Mouse (Mus musculus): ENCODE measurements around the gene Tbpl2. TPM values are rescaled to one million over a fixed set of nuclear protein-coding genes. Genes with fewer than 3 reads are reported as not detected.

Gene Tbpl2
- not detected in 2 replicates for polyA plus RNA-seq (2015; fragmentation: Nextera tagmentation; extraction: Ambion mirVana)

GRCm38 (mm10) chr2:24096495-24096894 is at the start of gene Tbpl2:
Tbpl2 (minus strand) TSS chr2:24096595.
- H3K27ac ChIP-seq: no peak within 1 kb of the TSS
- no peak within 1 kb of the TSS for H3K4me3 ChIP-seq
- no peak within 1 kb of the TSS for H3K4me2 ChIP-seq (replicated peaks)
- H3K4me1 ChIP-seq: no peaks in the 10 kb centered on the region
- no peaks in the 10 kb centered on the region for H3K9me3 ChIP-seq
- H3K9ac ChIP-seq: no peak within 1 kb of the TSS
- H3K36me3 ChIP-seq: no peaks in the 10 kb centered on the region
- ATAC-seq (ENCODE audit: low FRiP score, low read depth): no peak
- 79% methylated on average over 4 of the region's 4 CpGs for WGBS
- H3K27me3 ChIP-seq: no peaks in the 10 kb centered on the region

GRCm38 (mm10) chr2:24134373-24134772 is 38.0 kb upstream of the Tbpl2 start:
- ATAC-seq (ENCODE audit: low FRiP score, low read depth): no peak
- 89% methylated on average over 1 of the region's 1 CpGs for WGBS

GRCm38 (mm10) chr2:24109085-24109484 is 12.7 kb upstream of the Tbpl2 start:
- Histone ChIP-seq H3K9me3 (no peaks in the 10 kb centered on the region), H3K4me2 (replicated peaks) (no peak overlapping the region), H3K4me3 (no peak overlapping the region), H3K27ac (no peak overlapping the region), H3K9ac (no peak overlapping the region), H3K27me3 (no peaks in the 10 kb centered on the region), H3K36me3 (no peaks in the 10 kb centered on the region), H3K4me1 (no peaks in the 10 kb centered on the region)
- ATAC-seq (ENCODE audit: low FRiP score, low read depth): no peak

More at GRCm38 (mm10) chr2:24134373-24134772, 38.0 kb upstream of the Tbpl2 start:
- no peak overlapping the region for H3K4me2 ChIP-seq (replicated peaks)
- no peaks in the 10 kb centered on the region for H3K4me1 ChIP-seq
- no peaks in the 10 kb centered on the region for H3K36me3 ChIP-seq
- no peaks in the 10 kb centered on the region for H3K27me3 ChIP-seq
- H3K27ac ChIP-seq: no peak overlapping the region
- H3K9me3 ChIP-seq: no peaks in the 10 kb centered on the region
- no peak overlapping the region for H3K4me3 ChIP-seq
- H3K9ac ChIP-seq: no peak overlapping the region

GRCm38 (mm10) chr2:24103619-24104289 is 7.4 kb upstream of the Tbpl2 start:
- no peaks in the 10 kb centered on the region for H3K4me1 ChIP-seq
- H3K27ac ChIP-seq: no peak overlapping the region
- no peak overlapping the region for H3K4me2 ChIP-seq (replicated peaks)
- WGBS: 74% methylated on average over 4 of the region's 4 CpGs
- H3K9me3 ChIP-seq: no peaks in the 10 kb centered on the region
- H3K36me3 ChIP-seq: no peaks in the 10 kb centered on the region
- ATAC-seq (ENCODE audit: low FRiP score, low read depth): no peak
- H3K27me3 ChIP-seq: no peaks in the 10 kb centered on the region
- no peak overlapping the region for H3K4me3 ChIP-seq
- no peak overlapping the region for H3K9ac ChIP-seq

GRCm38 (mm10) chr2:24090921-24091320 is 5.5 kb downstream of the Tbpl2 start:
- no peak for ATAC-seq (ENCODE audit: low FRiP score, low read depth)
- Histone ChIP-seq H3K27ac (no peak overlapping the region), H3K4me3 (no peak overlapping the region), H3K27me3 (no peaks in the 10 kb centered on the region), H3K9me3 (no peaks in the 10 kb centered on the region), H3K4me1 (no peaks in the 10 kb centered on the region), H3K36me3 (no peaks in the 10 kb centered on the region), H3K9ac (no peak overlapping the region), H3K4me2 (replicated peaks) (no peak overlapping the region)
- 70% methylated on average over 1 of the region's 1 CpGs for WGBS

- no peak for ATAC-seq (ENCODE audit: low FRiP score, low read depth)
- no peaks in the 10 kb centered on the region for H3K27me3 ChIP-seq
- 90% methylated on average over 3 of the region's 3 CpGs for WGBS
- H3K4me3 ChIP-seq: no peak overlapping the region
- H3K9ac ChIP-seq: no peak overlapping the region
- no peaks in the 10 kb centered on the region for H3K9me3 ChIP-seq
- peaks cover 7% of the 10 kb centered on the region; the same call in 1 of the 2 replicates for H3K4me1 ChIP-seq
- no peak overlapping the region for H3K4me2 ChIP-seq (replicated peaks)
- H3K27ac ChIP-seq: no peak overlapping the region
- H3K36me3 ChIP-seq: no peaks in the 10 kb centered on the region
These were observed 45.9 kb downstream of the Tbpl2 start for GRCm38 (mm10) chr2:24050459-24050858.

GRCm38 (mm10) chr2:24049344-24049990 is 46.9 kb downstream of the Tbpl2 start, which contains the start of gene Hnmt:
Hnmt (minus strand) TSS chr2:24049394.
- Histone ChIP-seq H3K9ac (peak within 1 kb of the TSS; percentile 32), H3K4me1 (peaks cover 7% of the 10 kb centered on the region; the same call in 1 of the 2 replicates), H3K36me3 (no peaks in the 10 kb centered on the region), H3K9me3 (no peaks in the 10 kb centered on the region), H3K27me3 (no peaks in the 10 kb centered on the region), H3K4me2 (replicated peaks) (peak within 1 kb of the TSS; percentile 63), H3K4me3 (peak within 1 kb of the TSS; percentile 38), H3K27ac (no peak within 1 kb of the TSS)
- no peak for ATAC-seq (ENCODE audit: low FRiP score, low read depth)
- 44% methylated on average over 7 of the region's 7 CpGs for WGBS

- 11% methylated on average over 16 of the region's 16 CpGs for WGBS
- H3K9ac ChIP-seq: peak overlapping the region; percentile 32
- ATAC-seq (ENCODE audit: low FRiP score, low read depth): 0 out of 2 replicates have a peak, but pooled peaks have one; percentile 36
These were observed 47.8 kb downstream of the Tbpl2 start for GRCm38 (mm10) chr2:24048480-24049097.

GRCm38 (mm10) chr2:24047551-24048479 is 48.6 kb downstream of the Tbpl2 start:
- Histone ChIP-seq H3K9ac (no peak overlapping the region; the same call in 1 of the 2 replicates), H3K9me3 (no peaks in the 10 kb centered on the region), H3K36me3 (no peaks in the 10 kb centered on the region), H3K27ac (no peak overlapping the region), H3K4me3 (peak overlapping the region; percentile 38), H3K4me2 (replicated peaks) (peak overlapping the region; percentile 63), H3K27me3 (no peaks in the 10 kb centered on the region), H3K4me1 (peaks cover 7% of the 10 kb centered on the region; the same call in 1 of the 2 replicates)
- ATAC-seq (ENCODE audit: low FRiP score, low read depth): no peak
- 51% methylated on average over 6 of the region's 6 CpGs for WGBS

More at GRCm38 (mm10) chr2:24048480-24049097, 47.8 kb downstream of the Tbpl2 start:
- Histone ChIP-seq H3K27ac (no peak overlapping the region), H3K4me1 (peaks cover 7% of the 10 kb centered on the region; the same call in 1 of the 2 replicates), H3K9me3 (no peaks in the 10 kb centered on the region), H3K36me3 (no peaks in the 10 kb centered on the region), H3K27me3 (no peaks in the 10 kb centered on the region), H3K4me2 (replicated peaks) (peak overlapping the region; percentile 63), H3K4me3 (peak overlapping the region; percentile 38)

- Histone ChIP-seq H3K4me1 (no peaks in the 10 kb centered on the region), H3K36me3 (no peaks in the 10 kb centered on the region), H3K27ac (no peak overlapping the region), H3K4me3 (no peak overlapping the region), H3K4me2 (replicated peaks) (no peak overlapping the region), H3K9me3 (no peaks in the 10 kb centered on the region), H3K9ac (no peak overlapping the region), H3K27me3 (no peaks in the 10 kb centered on the region)
- 83% methylated on average over 1 of the region's 1 CpGs for WGBS
- ATAC-seq (ENCODE audit: low FRiP score, low read depth): no peak
These were observed 53.5 kb downstream of the Tbpl2 start for GRCm38 (mm10) chr2:24042901-24043300.

- no peaks in the 10 kb centered on the region for H3K4me1 ChIP-seq
- H3K4me2 ChIP-seq (replicated peaks): no peak overlapping the region
- H3K27me3 ChIP-seq: no peaks in the 10 kb centered on the region
- 93% methylated on average over 1 of the region's 1 CpGs for WGBS
- no peak overlapping the region for H3K9ac ChIP-seq
- ATAC-seq (ENCODE audit: low FRiP score, low read depth): no peak
- no peaks in the 10 kb centered on the region for H3K9me3 ChIP-seq
- no peaks in the 10 kb centered on the region for H3K36me3 ChIP-seq
- H3K4me3 ChIP-seq: no peak overlapping the region
- H3K27ac ChIP-seq: no peak overlapping the region
These were observed 55.9 kb downstream of the Tbpl2 start for GRCm38 (mm10) chr2:24040531-24040930.
